Mouse (Mus musculus): ENCODE results near the gene Micu2.

DNA sequence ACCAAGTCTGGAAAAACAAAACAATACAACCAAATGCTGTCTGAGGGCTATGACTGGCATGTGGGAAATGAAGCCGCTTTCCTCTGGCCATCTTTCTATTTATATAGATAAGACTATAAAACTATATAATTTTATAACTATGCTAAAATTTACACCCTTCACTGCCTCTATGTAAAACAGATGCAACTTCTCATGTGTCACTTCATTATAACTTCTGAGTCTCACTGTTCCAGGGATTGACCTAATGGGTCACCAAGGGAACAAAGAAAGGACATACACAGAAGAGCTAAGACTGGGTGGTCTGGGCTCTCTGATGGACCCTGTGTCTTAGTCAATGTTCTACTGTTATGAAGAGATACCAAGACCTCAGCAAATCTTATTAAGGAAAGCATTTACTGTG, 106.1 kb downstream of the Micu2 start:
- TF ChIP-seq EP300 (IDR thresholded peaks at IDR 0.05; ENCODE audit: low read depth) (no peak), CTCF (IDR thresholded peaks at IDR 0.05; ENCODE audit: low read depth) (no peak)

All from liver, embryonic 14.5 days (tissue).